Mouse (Mus musculus) embryonic fibroblast, embryonic 13.5 days (primary cell): ENCODE data around the gene Fam117a. TPM values are rescaled to one million over a fixed set of nuclear protein-coding genes. Genes with fewer than 3 reads are reported as not detected.

Source experiments
- H3K27ac ChIP-seq: 2 replicates; pipeline ENCODE4 v1.5.1; 2012; ENCODE audit warnings: low read length, control low read depth, inconsistent platforms; ENCODE audit not compliant: insufficient read depth
- H3K4me1 ChIP-seq: 2 replicates; pipeline ENCODE4 v1.6.1; 2011; ENCODE audit warnings: low read length; ENCODE audit not compliant: control insufficient read depth, insufficient read depth
- H3K4me3 ChIP-seq: 2 replicates; pipeline ENCODE4 v1.5.1; 2011; ENCODE audit warnings: mild to moderate bottlenecking, control low read depth, low read length; ENCODE audit not compliant: insufficient read depth
- CTCF ChIP-seq: IDR thresholded peaks from 2 replicates; pipeline ENCODE4 v1.5.1; 2011; ENCODE audit warnings: mild to moderate bottlenecking, control low read depth, low read length, moderate library complexity, borderline replicate concordance; ENCODE audit not compliant: insufficient read depth
- POLR2A ChIP-seq: IDR thresholded peaks from 2 replicates; pipeline ENCODE4 v1.6.1; 2011; ENCODE audit warnings: low read depth, mild to moderate bottlenecking, control low read depth, low read length, moderate library complexity
- polyA plus RNA-seq: library from polyadenylated mRNA; stranded (reverse); fragments of >200 nt; gene quantifications from 2 replicates; pipeline ENCODE4 v1.2.4, GENCODE M21; 2011; ENCODE audit warnings: low read depth; ENCODE audit not compliant: missing spikeins, insufficient read length

Fam117a gene
- polyA plus RNA-seq, 1 experiment, result 7.0 TPM

DNA sequence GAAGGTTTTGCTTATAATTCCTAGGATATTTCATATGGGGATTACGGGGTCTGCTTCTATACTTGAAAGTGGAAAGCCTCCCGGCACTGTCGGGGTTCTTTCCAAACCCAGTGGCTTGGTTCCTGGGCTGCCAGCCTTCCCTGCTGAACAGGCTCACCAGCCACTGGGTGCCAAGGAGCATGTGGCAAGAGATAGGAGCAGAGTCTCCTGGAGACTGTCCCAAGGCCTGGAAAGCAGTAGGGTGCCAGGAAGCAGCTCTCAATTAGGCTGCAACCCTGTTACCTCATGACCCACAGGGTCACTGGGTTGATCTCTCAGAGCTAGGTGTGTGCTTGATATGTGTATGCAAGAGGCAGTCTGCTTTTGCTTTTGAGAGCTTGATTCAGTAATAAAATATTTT lies 75.8 kb downstream of the Fam117a start:
- no peak overlapping the region for H3K4me3 ChIP-seq
- no peak overlapping the region for H3K27ac ChIP-seq
- H3K4me1 ChIP-seq, result peaks cover 5% of the 10 kb centered on the region
- no peak for TF ChIP-seq POLR2A
- no peak for TF ChIP-seq CTCF

- H3K4me3 ChIP-seq, result peak within 1 kb of the TSS; percentile 47
- peaks cover 5% of the 10 kb centered on the region for H3K4me1 ChIP-seq
- TF ChIP-seq CTCF, result no peak
- TF ChIP-seq POLR2A, result peak; percentile 75; the same call in 1 of the 2 replicates
- peak within 1 kb of the TSS; percentile 88 for H3K27ac ChIP-seq
Observed at GRCm38 (mm10) chr11:95413641-95414535, 77.1 kb downstream of the Fam117a start, which contains the start of gene Spop. Gene Spop (plus strand): TSS chr11:95414080.

DNA sequence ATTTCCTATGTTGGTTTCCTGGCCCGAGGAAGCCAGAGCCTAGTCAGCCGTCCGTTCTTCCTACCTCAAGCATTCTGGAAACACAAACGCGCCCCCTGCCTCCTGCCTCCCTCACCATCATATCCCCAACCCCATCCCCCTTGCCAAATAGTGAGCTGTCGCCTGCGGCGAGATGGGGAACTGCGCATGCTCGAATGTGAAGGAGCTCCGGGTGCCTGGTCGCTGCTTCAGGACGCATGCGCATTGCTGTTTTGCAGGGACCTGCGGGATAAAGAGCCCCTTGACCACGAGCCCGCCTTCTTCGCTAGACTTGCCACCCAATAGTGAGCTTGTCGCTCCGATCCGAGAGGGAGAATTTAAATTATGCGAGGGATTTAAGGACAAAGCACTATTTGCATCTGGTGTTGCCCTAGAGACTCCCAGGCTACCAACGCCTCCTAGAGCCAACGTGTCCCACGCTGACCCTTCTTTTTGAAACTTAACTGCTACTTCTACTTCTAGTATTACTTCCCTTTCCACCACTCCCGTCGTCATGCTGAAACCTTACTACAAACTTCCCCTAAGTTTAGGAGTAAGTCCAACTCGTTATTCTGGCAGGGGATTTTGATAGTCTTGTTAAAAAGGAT lies 77.8 kb downstream of the Fam117a start:
- peaks cover 5% of the 10 kb centered on the region for H3K4me1 ChIP-seq
- H3K27ac ChIP-seq, result peak overlapping the region; percentile 88
- H3K4me3 ChIP-seq, result peak overlapping the region; percentile 47
- TF ChIP-seq CTCF (peak; percentile 14; the same call in 1 of the 2 replicates), POLR2A (peak; percentile 69)

- TF ChIP-seq POLR2A (no peak), CTCF (no peak)
- peak overlapping the region; percentile 34 for H3K4me3 ChIP-seq
Observed at GRCm38 (mm10) chr11:95415931-95416330, 79.1 kb downstream of the Fam117a start.

GRCm38 (mm10) chr11:95417341-95417740 lies 80.5 kb downstream of the Fam117a start:
- TF ChIP-seq POLR2A, result no peak
- TF ChIP-seq CTCF, result no peak
- Histone ChIP-seq H3K4me3 (0 out of 2 replicates have a peak overlapping the region, but pooled peaks have one; percentile 2), H3K4me1 (peaks cover 5% of the 10 kb centered on the region), H3K27ac (no peak overlapping the region)

More at GRCm38 (mm10) chr11:95415931-95416330, 79.1 kb downstream of the Fam117a start:
- Histone ChIP-seq H3K4me1 (peaks cover 5% of the 10 kb centered on the region), H3K27ac (peak overlapping the region; percentile 73)

DNA sequence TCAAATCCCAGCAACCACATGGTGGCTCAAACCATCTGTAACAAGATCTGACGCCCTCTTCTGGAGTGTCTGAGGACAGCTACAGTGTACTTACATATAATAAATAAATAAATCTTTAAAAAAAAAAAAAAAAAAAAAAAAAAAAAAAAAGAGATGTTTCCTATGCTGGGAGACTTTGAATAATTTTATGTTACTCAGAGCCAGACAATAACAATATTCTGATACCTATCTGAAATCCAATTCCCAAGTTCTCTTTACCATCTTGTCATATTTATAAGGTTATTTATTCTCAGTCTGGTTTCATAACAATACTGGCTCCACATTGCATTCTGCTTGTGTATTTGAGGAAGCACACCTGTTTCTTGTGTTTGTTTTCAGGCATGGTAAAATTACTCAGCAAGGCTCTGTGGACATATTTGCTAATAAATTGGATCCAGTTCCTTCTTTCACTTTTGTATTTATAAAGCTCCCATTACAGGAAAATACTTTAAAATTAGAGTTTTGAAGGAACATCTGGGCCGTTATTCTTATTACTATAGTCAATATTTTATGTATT lies 84.1 kb downstream of the Fam117a start:
- no peak overlapping the region for H3K27ac ChIP-seq
- H3K4me3 ChIP-seq, result no peak overlapping the region
- peaks cover 3% of the 10 kb centered on the region for H3K4me1 ChIP-seq
- TF ChIP-seq CTCF (no peak), POLR2A (no peak)

DNA sequence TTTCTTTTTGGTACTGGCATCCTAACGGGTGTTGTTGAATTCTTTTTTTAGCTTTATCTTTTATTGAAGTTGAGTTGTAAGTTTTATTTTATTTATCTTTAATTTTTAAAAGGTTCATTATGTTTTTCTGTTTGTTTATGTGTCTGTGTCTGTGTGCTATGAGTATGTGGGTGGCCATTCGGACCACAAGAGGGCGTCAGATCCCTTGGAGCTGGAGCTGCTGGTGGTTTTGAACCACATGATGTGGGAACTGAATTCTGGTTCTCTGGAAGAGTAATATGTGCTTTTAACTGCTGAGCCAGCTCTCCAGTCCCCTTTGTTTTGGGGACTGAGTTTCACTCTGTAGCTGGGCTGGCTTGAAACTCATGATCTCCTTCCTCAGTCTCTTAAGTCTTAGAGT lies 86.7 kb downstream of the Fam117a start:
- no peak overlapping the region for H3K4me3 ChIP-seq
- H3K27ac ChIP-seq, result no peak overlapping the region
- no peaks in the 10 kb centered on the region for H3K4me1 ChIP-seq
- TF ChIP-seq POLR2A, result no peak
- no peak for TF ChIP-seq CTCF

DNA sequence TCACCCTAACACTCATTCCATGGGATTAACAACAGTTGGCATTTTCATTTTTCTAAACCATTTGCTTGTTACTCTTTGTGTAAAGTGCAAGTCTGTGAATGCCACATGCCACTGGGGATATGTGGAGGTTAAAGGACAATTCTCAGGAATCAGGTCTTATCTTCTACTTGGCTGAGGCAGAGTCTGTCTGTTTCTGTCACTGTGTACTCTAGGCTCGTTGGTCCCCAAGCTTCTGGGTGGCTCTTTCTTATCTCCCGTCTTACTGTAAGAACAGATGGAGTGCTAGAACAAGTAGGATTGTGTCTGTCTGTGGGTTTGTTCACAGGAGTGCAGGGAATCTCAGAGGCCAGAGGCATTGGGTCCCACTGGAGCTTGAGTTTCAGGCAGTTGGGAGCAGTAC lies 94.5 kb downstream of the Fam117a start:
- Histone ChIP-seq H3K4me3 (no peak overlapping the region), H3K4me1 (peaks cover 8% of the 10 kb centered on the region; the same call in 1 of the 2 replicates), H3K27ac (no peak overlapping the region)
- TF ChIP-seq POLR2A, result no peak
- TF ChIP-seq CTCF, result no peak

Other genes with a start within 250 kb of the Fam117a start
- 0.19 TPM in 1 of 2 replicates, not detected in the other for gene Dlx3, start 216.9 kb upstream of the Fam117a start, polyA plus RNA-seq
- gene Dlx4, start 190.8 kb upstream of the Fam117a start, polyA plus RNA-seq, result not detected in 2 replicates
- not detected in 2 replicates for gene Tac4, start 75.5 kb upstream of the Fam117a start, polyA plus RNA-seq
- gene Kat7, start 26.8 kb upstream of the Fam117a start, polyA plus RNA-seq, result 56.1 and 58.4 TPM in 2 replicates
- 90.7 and 97.2 TPM in 2 replicates for gene Slc35b1, start 47.7 kb downstream of the Fam117a start, polyA plus RNA-seq
- gene Spop, start 77.1 kb downstream of the Fam117a start, polyA plus RNA-seq, result 122 and 155 TPM in 2 replicates
- gene Nxph3, start 177.6 kb downstream of the Fam117a start, polyA plus RNA-seq, result 1.1 and 1.6 TPM in 2 replicates